Mouse (Mus musculus): ENCODE results near the gene Ypel2. TPM values are rescaled to one million over a fixed set of nuclear protein-coding genes. Genes with fewer than 3 reads are reported as not detected.
A peak's percentile ranks its signal among the peaks of the same experiment; 100 is the strongest.
"Not testable (repeated sequence)": the region's sequence is repeated elsewhere in the genome, so short reads cannot be mapped to it uniquely, and the experiment has no call there.

The Ypel2 gene
- 1 to 10 TPM; 7.4 to 8.6 TPM for total RNA-seq (2021)
- long read RNA-seq, partial matches to known transcripts: 0 of 4 reads
- long read RNA-seq, other reads (novel, unspliced or antisense): 4 of 4 reads

GRCm38 (mm10) chr11:86993041-86994037 lies at the start of gene Ypel2:
Gene Ypel2, minus strand, starts transcription at chr11:86993707.
- peak; percentile 97 to 98 for DNase-seq (ENCODE audit: low spot score in 2 of 2)

DNA sequence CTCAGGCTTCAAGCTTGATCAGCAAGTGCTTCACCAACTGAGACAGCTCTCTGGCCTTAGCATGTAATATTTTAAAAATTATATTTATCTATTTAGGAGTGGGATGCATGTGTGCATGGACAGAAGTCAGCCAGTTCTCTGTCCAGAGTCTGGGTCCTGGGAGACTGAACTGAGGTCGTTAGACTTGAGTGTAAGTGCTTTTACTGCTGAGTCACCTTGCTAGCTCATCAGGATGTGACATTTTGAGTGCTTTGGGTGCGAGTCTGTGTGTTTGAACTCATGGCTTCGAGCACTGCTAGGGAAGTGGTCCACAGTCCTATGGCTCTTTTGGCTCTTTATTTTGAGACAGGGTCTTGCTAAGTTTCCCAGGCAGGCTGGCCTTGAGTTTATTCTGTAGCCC lies 49.5 kb upstream of the Ypel2 start:
- no peak for DNase-seq (ENCODE audit: low spot score in 2 of 2)

DNA sequence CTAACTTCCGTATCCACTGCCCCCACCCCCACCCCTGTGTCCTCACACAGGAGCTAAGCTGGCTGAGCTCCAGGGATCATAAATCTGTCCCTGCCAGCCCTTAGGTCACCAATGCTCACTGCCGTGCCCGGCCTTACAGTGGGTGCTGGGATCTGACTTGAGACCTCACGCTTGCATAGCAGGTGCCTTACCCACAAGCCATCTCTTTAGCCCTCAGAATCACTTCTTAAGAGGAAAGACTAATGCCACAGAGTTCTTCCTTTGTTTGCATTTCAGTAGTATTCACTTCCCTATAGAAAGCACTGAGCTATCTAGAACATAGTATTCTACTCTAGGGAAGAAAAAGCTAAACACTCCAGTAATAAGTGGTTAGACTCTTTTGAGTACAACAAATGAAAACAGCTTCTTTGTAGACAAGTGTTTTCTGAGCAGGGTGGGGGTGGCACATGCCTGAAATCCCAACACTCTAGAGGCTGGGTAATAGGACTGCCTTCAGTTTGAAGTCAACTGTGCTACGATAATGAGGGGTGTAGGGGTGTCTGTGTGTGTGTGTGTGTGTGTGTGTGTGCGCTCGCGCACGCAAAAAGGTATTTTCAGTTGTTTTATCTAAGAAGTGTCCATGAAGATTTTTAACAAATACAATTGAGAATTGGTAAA lies 45.9 kb upstream of the Ypel2 start:
- no peak for DNase-seq (ENCODE audit: low spot score in 2 of 2)

GRCm38 (mm10) chr11:87036180-87036579 lies 42.7 kb upstream of the Ypel2 start:
- DNase-seq (ENCODE audit: low spot score in 2 of 2): no peak

GRCm38 (mm10) chr11:87028212-87028611 lies 34.7 kb upstream of the Ypel2 start:
- no peak for DNase-seq (ENCODE audit: low spot score in 2 of 2)

- DNase-seq (ENCODE audit: low spot score in 2 of 2): no peak
Measured at GRCm38 (mm10) chr11:87026096-87026875, 32.8 kb upstream of the Ypel2 start.

DNA sequence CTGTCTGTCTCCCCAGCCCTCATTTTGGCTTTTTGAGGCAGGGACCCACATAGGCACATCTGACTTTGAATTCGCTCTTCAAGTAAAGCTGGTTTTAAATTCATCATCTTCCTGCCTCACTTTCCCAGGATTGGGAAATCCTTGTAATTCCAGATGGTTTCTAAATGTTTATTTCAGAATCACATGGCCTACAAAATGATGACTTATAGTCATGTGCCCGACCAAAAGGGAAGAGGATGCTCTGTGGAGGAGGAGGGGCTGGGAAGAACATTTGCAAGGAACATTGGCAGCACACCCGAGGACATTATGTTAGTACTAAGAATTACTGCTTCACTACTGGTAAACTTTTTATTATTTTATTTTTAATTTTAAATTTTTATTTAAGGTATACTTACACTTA lies 31.8 kb upstream of the Ypel2 start:
- DNase-seq (ENCODE audit: low spot score in 2 of 2): no peak

- not testable (repeated sequence) for DNase-seq (ENCODE audit: low spot score in 2 of 2)
Measured at GRCm38 (mm10) chr11:87023240-87023639, 29.7 kb upstream of the Ypel2 start.

GRCm38 (mm10) chr11:87022765-87023164 lies 29.3 kb upstream of the Ypel2 start:
- DNase-seq (ENCODE audit: low spot score in 2 of 2): no peak

GRCm38 (mm10) chr11:87021551-87021950 lies 28.0 kb upstream of the Ypel2 start:
- DNase-seq (ENCODE audit: low spot score in 2 of 2): no peak

DNA sequence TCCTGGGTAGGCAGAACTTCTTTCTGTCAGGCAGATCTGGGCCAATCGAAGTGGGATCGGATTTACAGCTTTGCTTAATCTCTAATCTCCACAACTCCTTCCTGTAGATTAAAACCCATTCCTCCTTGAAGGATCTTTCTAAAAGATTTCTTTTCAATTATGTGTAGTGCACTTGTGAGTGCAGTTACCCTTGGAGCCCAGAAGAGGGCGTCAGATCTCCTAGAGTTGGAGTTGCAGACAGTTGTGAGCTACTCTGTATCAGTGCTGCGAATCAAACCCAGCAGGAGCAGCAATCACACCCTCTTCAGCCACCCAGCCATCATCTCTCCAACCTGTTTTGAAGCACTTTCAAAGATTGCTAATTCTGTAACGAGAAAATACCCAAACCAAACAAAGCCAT lies 26.9 kb upstream of the Ypel2 start:
- no peak for DNase-seq (ENCODE audit: low spot score in 2 of 2)

- DNase-seq (ENCODE audit: low spot score in 2 of 2): no peak
Measured at GRCm38 (mm10) chr11:87019431-87019830, 25.9 kb upstream of the Ypel2 start.

DNA sequence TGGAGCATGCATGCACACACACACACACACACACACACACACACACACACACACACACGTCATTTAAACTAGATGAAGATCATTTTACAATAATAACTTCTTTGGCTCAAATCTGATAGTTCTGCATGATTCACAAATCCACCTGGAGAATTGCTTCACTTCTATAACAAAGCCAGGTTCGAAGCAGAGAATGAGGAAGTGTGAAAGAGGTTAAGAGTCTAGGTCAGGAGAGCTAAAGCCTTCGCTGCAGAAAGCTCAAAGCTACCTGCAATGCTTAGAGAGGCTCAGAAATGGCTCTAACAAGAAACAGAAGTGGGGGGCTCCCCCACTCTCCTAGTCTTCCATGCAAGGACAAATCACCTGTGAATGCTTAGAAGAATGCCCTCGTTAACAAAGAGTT lies 24.6 kb upstream of the Ypel2 start:
- no peak for DNase-seq (ENCODE audit: low spot score in 2 of 2)

DNA sequence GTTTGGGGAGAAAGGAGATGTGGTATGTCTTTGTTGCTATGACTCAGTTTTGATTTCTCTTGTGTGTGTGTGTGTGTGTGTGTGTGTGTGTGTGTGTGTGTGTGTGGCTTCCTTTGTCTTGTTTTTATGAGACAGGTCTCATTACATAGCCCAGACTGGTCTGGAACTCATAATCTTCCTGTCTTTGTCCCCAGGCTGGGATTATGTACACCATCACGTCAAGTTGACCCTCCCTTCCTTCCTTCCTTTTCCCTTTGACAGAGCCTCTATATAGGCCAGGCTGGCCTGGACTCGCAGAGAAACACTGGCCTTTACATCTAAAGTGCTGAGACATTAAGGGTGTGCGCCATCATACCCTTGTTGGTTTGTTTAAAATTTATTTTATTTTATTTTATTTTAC lies 22.2 kb upstream of the Ypel2 start:
- no peak for DNase-seq (ENCODE audit: low spot score in 2 of 2)

GRCm38 (mm10) chr11:87010476-87010875 lies 17.0 kb upstream of the Ypel2 start:
- peak; percentile 56 to 72 for DNase-seq (ENCODE audit: low spot score in 2 of 2)

DNA sequence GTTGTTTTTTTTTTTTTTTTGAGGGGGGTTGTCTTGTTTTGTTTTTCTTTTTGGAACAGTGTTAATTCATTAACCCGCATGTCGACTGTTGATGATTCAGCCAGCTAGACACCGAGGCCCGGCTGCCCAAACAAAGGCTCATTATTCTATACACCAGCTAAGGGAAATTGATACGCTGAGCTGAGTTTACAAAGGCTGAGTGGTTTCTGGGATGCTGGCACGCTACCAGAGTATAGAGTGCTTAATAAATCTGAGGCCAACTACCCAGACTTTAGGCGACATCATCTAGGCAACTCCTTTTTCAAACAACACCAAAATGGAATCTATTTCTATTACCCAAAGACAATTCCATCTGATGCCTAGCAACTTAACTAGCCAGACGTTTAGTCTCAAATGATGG lies 13.9 kb upstream of the Ypel2 start:
- no peak for DNase-seq (ENCODE audit: low spot score in 2 of 2)

DNA sequence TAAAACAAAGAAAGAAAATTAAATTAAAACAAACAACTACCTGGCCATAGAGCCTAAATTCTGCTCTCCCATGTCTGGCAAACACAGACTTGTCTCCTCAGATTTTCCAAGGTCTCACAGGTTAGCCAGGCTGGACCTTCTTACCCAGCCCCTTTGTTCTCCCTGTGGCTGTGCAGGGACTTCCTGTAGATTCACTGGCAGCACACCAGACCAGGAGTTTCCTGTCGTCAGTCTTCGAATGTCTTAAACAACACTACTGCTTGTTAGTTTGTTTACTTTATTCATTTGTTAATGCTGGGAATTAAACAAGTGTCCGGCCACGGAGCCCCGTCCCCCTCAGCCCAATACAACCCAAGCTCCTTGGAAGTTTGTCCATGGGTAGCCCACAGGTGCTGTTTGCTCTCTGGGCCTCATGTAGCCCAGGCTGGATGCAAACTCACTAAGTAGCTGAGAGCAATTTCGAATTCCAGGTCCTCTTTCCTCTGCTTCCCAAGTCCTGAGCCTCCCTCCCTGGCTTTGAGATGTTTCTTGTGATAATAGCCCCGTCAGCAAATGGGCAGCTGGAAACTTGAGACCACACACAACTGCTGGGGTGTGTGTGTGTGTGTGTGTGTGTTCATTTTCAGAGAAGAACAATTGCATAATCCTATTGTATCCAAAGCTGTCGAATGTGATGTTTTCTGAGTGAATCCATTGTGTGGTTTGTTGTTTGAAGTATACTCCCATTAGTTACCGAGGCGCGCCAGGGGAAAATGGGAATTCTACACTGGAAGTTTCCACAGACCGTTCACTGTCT lies 11.7 kb upstream of the Ypel2 start:
- no peak for DNase-seq (ENCODE audit: low spot score in 2 of 2)

- no peak for DNase-seq (ENCODE audit: low spot score in 2 of 2)
Measured at GRCm38 (mm10) chr11:87002078-87002829, 8.7 kb upstream of the Ypel2 start.

DNA sequence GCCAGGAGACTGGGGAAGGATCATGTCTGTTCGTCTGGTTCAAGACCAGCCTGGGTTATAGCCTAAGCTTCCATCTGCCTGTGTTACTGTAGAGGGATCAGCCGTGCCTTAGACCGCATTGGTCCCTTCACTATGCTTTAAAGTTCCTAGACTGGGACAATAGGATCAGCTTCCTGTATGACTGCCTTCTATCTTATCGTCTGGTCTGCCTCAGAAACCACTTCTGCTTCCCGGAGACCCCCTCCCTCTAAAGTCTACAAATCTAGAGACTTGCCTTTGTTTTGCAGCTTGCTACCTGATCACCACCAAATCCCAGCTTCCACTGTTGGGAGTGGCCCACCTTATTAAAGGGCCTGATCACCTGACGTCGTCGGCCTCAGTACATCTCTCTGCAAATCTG lies 7.7 kb upstream of the Ypel2 start:
- DNase-seq (ENCODE audit: low spot score in 2 of 2): no peak

DNA sequence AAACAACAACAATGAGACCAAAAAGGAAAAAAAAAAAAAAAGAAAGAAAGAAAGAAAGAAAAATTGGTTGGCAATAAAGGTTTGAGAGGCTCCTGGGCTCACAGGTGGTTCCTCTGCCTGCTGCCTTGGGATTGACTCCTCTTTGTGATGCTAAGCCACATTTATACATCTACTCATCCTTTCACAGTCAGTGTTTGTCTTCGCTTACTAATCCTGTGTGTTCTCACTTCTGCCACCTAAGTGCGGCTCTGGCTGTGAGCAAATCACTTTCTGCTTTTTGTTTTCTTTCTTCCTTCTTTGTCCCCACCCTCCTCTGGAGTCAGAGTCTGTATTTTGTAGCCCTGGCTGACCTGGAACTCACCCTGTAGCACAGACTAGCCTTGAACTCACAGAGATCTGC lies 2.8 kb upstream of the Ypel2 start:
- no peak for DNase-seq (ENCODE audit: low spot score in 2 of 2)
